Mouse (Mus musculus): ENCODE measurements at regions not wholly inside any gene's neighbourhood (a gene's known extent, or its start where the extent isn't known, plus 50 kb on each side); places are given as distances from the start of the nearest gene placed in this dataset.

DNA sequence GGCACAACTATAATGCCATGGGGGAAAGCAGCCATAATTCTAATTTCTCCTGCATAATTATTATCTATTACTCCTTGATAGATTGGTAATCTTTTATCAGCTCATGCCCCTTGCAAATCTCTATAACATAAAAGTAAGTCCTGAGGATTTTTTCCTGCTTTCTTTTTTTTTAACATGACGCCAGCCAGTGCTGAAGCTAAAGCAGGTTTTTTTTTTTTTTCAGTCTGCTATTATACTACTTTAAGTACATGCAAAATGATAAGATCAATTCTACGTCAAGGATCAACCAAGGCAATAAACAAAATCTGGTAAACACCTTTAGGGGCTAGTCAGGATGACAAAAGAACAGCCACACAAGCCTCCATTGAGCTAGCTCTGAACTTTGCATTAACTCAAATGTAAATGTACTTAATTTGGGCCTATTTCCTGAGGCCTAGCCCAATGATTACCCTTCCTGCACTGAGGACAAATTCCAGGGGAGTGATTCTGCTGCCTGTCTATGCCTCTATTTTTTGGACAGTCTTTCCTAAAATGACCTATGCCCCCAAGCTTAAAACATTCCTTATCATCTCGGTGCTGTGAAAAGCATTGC lies 434.8 kb downstream of the 1810013L24Rik start:
- DNase-seq, result no peak

DNA sequence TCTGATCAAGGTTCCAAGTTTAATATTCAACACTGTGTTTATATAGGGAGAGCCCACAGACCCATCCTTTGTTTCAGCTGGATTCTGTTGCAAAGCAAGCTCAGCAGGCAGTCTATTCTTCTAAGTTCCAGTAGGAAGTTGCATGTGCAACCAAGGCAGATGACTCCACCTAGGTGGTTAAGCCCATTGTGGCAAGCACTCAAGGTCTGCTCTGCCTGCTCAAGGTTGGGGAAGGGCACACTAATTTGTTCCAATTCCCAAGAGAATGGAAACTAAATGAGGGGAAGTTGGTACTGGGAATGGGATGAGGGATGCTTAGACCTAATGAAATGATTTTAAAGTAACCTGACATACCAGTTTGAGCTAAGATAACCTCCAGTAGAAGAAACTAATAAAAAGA lies 437.3 kb downstream of the 1810013L24Rik start:
- DNase-seq, result no peak

DNA sequence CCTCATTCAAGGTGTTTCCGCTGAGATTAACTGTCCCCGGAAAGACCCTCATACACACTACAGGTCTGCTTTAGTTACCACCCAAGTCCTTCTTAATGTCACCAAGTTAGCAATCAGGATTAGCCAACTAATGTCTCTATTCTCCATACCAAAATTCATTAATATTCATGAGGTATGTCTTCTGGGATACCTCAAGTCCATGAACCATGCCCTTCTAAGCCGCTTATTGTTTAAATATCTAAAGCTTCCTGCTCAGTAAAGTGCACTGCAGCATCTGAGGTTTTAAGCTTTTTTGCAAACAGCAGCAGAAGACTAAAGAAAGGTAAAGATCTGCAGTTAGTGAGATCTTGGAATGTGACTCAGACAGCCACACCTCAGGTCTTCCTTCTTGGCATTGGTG lies 440.2 kb downstream of the 1810013L24Rik start:
- no peak for DNase-seq

DNA sequence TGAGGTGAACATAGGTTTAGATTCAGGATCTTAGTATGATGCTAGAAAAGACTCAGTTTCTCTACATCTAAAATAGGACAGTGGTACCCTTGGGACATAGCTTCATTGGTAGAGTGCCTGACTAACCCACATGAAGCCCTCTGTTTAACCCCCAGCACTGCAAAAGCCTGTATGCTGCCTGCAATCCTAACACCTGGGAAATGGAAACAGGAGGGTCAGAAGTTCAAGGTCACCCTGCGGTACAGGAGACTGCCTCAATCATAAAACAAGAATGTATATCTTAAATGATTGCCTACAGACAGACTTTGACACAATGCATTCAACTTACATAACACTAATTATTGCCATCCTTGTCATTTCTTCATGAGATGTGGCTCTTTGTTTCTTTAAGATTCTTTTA lies 440.8 kb downstream of the 1810013L24Rik start:
- no peak for DNase-seq

DNA sequence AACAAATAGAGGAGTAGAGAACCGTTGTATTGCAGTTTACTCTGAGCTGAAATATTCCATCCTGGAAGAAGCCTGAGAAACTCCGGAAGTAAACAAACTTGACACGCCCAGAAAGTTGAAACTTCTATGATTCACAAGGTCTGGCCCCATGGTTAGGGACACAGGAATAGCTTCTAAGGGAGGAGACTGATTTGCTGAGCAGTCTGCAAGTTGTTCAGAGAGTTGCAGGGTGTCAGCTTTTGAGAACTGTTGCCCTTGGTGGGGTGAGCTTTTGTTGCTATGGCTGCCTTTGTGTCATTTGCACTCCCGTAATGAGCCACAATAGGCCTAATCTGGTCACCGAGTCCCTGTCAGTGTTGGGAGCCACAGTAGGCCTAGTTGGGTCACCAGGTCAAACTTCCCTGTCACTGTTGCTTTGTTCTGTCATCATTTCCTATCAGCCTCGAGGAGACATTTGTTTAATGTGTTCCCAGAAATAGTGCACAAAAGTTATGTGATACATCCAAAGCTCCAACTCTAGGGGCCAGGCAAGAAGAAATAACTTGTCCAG lies 443.9 kb downstream of the 1810013L24Rik start:
- DNase-seq, result no peak

DNA sequence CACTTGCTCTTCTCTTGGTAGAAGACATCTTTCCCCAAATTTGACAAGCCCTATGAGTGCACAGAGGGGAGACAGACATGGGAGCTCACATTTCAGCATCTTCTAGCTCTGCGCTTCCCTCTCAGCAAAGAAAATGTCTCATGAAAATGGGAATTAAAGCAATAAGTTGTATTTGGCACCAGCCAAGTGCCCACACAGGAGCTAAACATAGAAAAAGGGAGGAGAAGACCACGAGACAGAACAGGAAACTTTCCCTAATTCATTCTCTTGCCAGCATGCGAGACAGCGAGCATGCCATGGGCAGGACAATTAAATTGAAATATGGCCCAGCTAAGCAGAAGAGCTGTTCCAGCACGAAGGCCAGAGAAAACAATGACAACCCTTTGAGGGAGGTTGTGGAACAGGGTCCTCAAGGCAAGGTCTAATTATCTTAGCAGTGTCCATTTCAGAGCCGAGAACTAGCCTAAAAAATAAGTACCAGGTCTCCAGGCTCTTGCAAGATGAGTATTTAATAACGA lies 444.7 kb downstream of the 1810013L24Rik start:
- no peak for DNase-seq

DNA sequence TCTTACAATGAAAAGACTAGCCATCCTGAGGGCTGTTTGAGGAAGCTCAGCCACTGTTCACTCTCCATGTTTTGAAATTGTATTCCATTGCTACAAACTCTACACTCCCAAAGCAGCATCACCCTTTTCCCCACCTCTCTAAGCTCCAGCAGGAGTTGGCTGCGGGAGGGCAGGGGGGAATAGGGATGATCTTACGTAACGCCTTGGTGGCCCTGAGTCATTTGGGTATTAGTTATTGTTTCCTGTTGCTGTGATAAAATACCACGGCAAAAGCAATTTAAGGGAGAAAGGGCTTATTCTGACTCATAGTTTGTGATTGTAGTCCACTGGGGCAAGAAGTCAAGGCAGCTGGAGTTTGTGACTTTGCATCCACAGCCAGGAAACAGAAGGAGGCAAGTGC lies 445.5 kb downstream of the 1810013L24Rik start:
- no peak for DNase-seq

DNA sequence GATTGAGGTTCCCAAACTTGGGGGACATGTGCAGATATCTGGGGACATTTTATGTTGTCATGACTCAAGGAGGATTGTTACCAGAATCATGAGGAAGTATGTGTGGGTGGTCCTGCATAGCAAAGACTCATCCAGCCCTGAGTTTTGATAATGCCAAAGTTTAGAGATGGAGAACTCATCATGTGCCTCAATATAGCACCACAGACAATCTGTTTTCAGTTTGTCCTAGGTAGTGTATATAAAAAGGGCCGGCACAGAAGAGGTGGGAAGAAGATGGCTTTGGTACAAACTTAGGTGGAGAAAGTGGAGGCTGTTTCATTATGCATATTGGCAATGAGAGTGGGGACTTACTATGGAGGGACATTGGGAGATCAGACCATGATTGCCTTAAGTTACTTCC lies 447.2 kb downstream of the 1810013L24Rik start:
- no peak for DNase-seq

DNA sequence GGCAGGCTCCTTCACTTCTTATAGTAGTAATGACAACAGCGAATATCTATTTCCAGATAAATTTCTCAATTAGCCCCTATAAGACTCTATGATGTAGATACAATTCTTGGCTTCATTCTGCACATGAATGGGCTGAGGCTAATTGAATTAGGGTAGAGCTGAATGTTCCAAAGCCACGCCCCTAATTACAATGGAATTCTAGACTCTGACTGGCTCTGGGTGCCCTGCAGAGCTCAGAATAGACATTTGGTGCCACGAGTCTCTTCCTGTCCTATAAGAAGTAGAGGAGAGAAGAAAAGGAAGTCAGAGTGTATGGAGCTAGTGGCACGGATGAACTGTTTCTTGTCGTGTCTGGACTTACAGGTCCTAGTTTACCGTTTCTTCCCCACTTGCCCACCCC lies 449.8 kb downstream of the 1810013L24Rik start:
- DNase-seq, result no peak

DNA sequence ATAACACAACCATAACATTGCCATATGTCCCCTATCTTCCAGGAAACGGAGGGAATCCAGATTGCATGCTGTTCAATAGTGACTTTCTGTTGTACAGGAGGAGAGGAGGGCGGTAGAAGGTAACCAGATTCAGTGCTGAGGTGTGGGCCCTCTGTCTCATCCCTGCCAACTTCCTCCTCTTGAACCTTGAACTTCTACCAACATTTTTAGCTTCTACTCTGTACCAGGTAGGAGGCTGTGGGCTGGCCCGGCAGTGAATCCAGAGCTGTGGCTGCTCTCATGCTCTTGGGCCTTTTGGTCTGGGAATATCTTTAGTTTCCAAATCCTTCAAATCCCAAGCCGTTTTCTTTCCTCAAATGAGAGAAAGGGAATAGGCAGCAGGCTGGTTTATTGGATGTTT lies 450.5 kb downstream of the 1810013L24Rik start:
- DNase-seq, result no peak

DNA sequence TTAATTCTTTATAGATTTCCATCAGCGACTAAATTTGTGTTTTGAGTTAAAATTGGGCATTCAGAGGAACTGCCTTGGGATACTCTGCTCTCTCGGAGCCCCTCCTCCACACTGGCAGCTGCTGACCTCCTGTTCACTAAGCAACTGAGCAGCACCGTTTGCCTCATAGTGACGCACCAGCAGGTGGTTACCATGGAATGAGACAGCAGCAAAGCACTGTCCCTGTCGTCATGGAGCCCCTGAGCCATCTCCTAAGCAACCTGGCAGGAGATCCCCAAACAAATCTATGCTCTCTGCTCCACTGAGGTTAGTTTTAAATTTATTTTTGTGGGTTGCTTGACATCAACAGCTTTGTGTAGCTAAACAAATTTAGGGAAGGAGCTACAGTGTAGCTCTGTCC lies 451.0 kb downstream of the 1810013L24Rik start:
- no peak for DNase-seq

DNA sequence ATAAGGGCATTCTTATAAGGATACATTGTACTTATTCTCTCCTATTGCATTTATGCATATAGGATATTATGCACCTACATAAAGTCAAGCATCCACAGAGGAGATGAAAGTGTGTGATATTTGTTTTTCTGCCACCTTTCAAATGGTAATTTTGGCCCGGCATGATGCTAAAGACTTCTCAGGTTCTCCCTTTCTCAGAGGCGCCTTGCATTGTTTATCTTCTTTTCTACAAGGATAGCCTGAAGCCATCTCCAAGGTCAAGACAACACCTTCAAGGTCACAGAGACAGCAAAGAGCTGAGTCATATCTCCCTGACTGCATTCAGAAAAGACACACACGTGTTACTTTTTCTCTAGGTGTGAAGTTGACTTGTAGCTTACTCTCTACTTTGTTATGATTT lies 454.5 kb downstream of the 1810013L24Rik start:
- DNase-seq, result no peak

DNA sequence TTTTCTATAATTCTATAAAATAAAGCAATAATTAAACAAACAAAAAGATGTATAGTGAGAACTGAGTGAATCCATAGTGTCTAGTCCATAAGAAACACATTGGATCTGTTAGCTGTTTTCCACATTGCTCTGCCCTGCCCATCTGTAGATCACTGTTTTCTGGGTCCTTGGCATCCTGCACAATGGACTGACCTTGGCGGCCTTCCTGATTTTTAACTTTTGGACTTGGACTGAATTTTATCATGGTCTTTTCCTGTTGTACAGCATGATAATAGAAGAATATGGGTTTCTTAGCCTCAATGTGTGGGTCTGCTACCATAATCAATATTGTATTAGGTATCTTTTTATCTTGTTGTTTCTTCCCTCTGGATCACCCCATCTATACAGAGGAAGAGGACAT lies 456.0 kb downstream of the 1810013L24Rik start:
- no peak for DNase-seq

DNA sequence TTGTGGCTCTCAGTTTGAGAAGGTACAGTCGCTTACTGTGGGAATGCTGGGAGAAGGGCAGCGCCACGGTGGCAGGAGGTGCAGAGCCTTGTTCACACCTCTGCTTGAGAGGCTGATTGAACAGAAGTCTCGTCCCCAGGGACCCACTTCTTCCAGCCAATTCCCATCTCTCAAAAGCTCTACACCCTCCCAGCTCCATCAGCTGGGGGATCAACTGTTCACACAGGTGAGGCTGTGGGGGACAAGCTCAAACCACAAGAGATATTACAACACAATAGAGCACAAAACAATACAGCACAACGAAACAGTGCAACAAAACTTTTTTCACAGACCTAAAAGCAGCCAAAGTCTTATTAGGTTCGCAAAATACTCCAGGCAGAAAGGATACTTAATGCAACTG lies 457.7 kb downstream of the 1810013L24Rik start:
- DNase-seq, result no peak

DNA sequence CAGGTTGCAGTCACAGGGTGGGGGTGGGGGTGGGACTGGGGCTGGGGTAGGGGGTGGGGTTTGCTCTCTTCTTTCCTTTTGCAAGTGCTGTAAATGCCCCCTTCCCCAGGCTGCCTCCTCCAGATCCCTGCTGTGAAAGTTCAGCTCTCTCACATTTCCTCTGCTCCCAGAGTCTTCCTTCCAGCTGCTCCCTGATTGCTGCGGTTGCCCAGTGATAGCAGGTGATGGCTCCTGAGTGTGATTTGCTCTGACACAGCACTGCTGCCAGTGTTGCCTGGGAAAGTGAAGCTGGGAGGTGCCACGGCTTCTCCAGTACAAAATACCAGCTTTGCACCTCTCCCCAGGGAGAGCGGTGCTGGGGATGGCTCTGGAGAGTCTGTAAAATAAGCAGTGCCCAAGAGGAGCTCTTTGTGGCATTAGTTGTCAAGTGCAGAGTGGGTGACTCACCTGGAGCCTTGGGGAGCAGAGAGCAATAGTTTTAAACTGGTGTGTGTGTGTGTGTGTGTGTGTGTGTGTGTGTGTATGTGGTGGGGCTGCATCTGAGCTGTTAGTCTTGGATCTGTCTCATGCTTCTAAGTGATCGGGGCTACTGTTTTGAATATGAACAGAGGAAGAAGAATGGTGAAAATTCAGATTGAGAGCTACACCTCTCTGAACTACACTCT lies 461.6 kb downstream of the 1810013L24Rik start:
- DNase-seq, result no peak

DNA sequence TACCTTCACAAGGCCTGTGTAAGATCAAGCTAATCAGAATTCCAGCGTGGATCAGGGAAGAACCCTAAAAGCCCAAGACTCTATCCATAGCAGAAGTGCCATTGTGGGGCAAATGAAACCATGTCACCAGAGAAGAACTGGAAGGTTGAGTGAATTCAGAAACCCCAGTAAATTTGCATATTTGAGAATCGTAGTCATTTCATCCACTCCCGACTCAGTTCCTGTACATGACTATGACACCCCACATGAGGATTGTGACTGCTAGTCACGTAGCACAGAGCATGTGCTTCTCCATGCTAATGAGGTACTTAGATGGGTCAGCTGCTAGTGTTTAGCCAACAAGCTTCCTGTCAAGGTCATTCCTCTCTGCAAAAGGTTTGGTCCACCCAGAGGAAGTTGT lies 473.2 kb downstream of the 1810013L24Rik start:
- DNase-seq, result no peak

DNA sequence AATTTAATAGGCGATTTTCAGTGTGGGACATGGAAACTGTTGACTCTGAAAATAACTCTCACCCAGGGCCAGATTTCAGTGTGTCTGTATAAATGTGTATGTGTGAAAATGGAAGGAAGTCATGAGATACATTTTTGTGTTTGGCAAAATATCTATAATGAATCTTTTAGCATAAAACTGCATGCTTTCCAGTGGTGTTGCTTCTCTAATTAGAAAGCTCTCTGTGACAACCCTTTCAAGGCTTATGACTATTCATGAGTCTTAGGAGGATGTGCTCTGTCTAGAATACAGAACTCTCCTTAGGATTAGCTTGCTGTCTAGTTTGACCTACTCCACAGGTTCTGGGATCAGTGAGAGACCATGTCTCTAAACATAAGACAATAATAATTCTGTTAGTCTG lies 474.2 kb downstream of the 1810013L24Rik start:
- DNase-seq, result no peak

DNA sequence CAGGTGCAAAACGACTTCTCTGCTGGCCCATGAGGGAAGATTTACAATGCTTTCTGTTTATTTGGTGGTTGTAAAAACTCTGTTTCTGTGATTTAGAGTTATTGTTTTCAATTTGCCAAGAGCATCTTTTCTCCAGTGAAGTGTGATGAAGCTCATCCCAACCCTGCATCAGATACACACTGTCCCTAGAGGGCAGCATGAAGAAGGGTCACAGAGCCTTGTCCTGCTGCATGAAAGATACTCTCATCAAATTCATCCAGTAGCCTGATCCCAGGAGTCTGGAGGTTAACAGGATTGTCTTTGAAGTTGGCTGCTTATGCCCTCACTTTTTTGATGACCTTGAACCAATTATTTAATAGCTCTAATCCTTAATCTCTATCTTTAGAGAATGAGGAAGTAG lies 480.8 kb downstream of the 1810013L24Rik start:
- DNase-seq, result no peak

DNA sequence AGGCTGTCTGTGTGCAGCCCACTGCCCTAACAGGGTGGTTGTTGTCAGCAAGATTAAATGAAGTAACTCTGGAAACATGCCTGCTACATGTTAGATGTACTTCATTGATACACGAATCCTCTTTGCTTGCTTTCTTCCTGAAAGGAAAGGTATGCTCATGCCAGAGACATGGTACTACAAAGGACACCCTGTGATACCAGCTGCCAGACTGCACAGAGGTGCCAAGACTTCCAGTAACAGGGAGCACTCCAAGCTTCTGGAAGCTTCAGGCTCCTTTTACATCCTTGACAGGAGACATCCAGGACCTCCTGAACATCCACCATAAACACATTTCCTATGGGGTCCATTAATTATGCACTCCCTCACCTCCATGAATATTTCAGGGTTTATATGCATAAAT lies 505.7 kb downstream of the 1810013L24Rik start:
- no peak for DNase-seq

DNA sequence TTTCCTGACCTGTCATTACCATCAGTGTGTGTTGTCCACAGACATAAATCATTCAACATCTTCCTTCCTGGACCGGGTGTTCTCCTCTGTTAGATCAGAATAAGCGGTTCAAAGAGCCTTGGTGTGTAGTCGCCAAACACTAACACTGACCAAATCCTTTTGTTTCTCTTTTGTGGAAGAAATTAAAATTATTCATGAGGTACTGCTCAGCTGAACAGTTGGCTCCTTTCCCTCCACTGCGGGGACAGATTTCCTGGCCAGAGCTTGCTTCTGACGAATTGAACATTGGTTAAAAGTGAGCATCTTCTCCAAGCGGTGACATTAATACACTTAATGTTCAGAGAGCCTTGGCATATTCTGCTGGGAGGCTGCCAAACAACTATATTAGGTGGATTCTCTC lies 506.2 kb downstream of the 1810013L24Rik start:
- no peak for DNase-seq

DNA sequence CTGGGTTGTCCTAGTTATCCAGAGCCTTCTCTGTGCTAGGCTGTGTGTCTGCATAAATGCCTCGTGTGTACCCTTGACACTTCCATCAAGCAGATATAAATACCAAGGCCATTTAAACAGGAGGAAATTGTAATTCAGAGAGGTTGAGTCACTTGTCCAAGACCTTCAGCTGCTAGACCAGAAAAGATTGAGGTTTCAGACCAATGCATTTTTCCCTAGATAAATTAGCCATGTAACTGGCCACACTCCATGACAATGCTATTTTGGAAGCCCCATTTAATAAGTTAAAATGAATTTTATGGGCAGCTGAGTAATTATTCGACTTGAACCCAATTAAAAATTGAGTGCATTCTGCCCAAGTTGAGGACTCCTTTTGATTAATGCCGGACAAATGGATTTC lies 509.6 kb downstream of the 1810013L24Rik start:
- DNase-seq, result no peak

DNA sequence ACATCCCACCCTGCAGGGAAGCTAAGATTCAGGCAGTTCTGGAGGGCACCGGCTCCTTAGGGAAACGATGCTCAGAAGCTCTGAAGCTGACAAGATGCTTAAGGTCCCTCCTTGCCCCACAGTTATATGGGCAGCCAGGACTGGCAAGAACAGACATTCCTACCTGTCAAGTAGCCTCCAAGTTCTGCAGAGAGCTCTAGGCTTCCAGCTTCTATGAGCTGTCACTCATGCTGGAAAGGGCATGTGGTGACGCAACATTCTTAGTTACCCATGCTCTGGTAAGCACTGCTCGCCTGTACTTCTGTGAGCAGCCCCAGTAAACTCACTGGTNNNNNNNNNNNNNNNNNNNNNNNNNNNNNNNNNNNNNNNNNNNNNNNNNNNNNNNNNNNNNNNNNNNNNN lies 511.3 kb downstream of the 1810013L24Rik start:
- peak; percentile 19 for DNase-seq

DNA sequence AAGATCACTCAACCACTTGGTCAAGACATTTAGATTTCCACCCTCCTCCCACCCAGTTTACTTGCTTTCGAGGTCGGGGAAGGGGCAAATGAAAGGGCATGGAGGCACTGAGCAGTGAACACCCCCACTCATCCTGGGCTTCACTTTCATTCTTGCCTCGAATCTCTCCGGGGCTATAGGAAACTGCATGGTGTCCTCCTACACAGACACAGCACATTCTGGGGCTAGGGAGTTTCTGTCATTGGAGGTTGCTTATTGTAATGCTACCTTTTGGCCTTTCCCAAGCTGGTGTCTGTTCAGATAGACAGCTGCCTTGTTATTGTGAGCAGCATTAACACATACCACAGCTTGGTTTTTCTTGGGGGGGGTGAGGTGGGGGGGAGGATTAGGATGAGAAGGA lies 523.9 kb downstream of the 1810013L24Rik start:
- DNase-seq, result no peak

DNA sequence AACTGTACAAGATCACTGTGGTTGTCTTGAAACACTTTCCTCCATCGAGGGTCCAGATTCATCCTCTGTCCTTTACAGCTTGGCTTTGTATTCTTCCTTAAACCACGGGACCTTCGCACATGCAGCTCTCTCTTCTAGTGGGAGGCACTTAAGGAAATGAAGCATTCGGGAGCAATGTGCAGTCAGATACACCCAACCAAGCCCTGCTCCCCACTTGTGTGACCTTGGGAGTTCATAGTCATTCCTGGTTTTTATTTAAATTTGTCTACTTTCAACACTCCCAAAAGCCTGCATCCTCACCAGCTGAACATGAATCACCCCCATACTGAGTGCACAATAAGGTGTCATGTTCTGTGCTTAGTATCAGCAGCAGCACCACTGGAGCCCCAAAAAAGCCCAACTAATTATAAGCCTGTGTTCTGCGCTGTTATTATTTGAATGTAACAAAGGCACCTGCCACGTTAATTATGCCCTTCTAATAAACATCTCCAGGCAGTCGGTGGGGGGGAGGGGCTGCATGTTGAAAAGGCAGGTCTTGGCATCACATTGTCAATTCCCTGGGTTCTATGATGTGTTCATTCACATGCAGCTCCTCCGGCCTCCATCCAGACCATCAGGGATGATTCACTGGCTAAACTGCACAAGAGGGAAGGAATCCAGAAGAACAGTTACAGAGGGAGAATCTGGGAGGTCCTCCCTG lies 524.6 kb downstream of the 1810013L24Rik start:
- DNase-seq, result no peak

Measured in lung, postnatal 36 days (tissue).